Mouse (Mus musculus) macrophage (primary cell): ENCODE data around the gene Vmn1r36. TPM values are rescaled to one million over a fixed set of nuclear protein-coding genes. Genes with fewer than 3 reads are reported as not detected.
"Not testable (repeated sequence)": the region's sequence is repeated elsewhere in the genome, so short reads cannot be mapped to it uniquely, and the experiment has no call there.

ENCODE experiments used
- H3K27ac ChIP-seq: fragments of 350-480 bp; formaldehyde crosslinking; 2 replicates; pipeline ENCODE4 v1.9.0; 2021
- H3K36me3 ChIP-seq: fragments of 350-480 bp; formaldehyde crosslinking; 2 replicates; pipeline ENCODE4 v1.9.0; 2021; ENCODE audit errors: inconsistent target
- H3K4me3 ChIP-seq: fragments of 350-480 bp; formaldehyde crosslinking; 2 replicates; pipeline ENCODE4 v1.9.0; 2021; ENCODE audit errors: inconsistent target
- H3K79me2 ChIP-seq: fragments of 350-480 bp; formaldehyde crosslinking; 2 replicates; pipeline ENCODE4 v1.9.0; 2021; ENCODE audit errors: inconsistent target
- WGBS: methylation state at CpG from one replicate; pipeline ENCODE4 v1.1.7; 2026; ENCODE audit warnings: inconsistent platforms; ENCODE audit not compliant: missing documents; 5-methylcytosine and 5-hydroxymethylcytosine counted together
- polyA plus RNA-seq: library from polyadenylated mRNA; stranded (reverse); fragments of 250-400 nt; gene quantifications from 3 replicates; pipeline ENCODE4 v1.2.4, GENCODE M21; 2018; ENCODE audit warnings: inconsistent platforms
- total RNA-seq, 78 experiments: library from RNA; depleted of rRNA; stranded (reverse); fragments of 250-400 nt; gene quantifications; 1 replicate in 9 of 78; 2 replicates in 24 of 78; 3 replicates in 43 of 78; 4 replicates in 2 of 78; pipeline ENCODE4 v1.2.4; 2018; ENCODE audit warnings: inconsistent platforms in 56 of 78

The Vmn1r36 gene
- total RNA-seq (2018; cell fraction: chromatin; rRNA removed), result not detected
- not detected for total RNA-seq (2018; cell fraction: cytosol; rRNA removed)
- total RNA-seq (2018; cell fraction: nucleus; rRNA removed), result not detected
- not detected in 3 replicates for polyA plus RNA-seq

GRCm38 (mm10) chr6:66719068-66719467 is at the start of gene Vmn1r36:
TSS of gene Vmn1r36 (minus strand) at chr6:66719168.
- H3K36me3 ChIP-seq, H3K27ac ChIP-seq, H3K4me3 ChIP-seq, H3K79me2 ChIP-seq: not testable (repeated sequence)
- WGBS, result 63% methylated on average over 2 of the region's 2 CpGs

GRCm38 (mm10) chr6:66729082-66729481 is 10.1 kb upstream of the Vmn1r36 start, which contains the start of gene Vmn1r37:
TSS of gene Vmn1r37 (plus strand) at chr6:66729382.
- H3K4me3 ChIP-seq, H3K27ac ChIP-seq, H3K36me3 ChIP-seq, H3K79me2 ChIP-seq: not testable (repeated sequence)

DNA sequence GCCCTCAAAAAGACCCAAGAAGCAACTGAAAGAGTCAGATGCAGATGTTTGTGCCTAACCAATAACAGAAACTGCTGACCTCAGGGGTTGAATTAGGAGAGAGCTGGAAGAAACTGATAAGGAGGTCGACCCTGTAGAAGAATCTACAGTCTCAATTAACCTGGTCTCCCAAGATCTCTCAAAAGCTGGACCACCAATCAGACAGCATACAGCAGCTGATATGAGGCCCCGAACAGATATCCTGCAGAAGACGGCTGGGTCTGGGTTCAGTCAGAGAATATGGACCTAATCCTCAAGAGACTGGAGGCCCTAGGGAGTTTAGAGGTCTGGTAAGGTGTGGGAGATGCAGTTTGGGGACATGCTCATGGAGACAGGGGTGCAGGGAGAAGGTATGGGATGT is 5.1 kb downstream of the Vmn1r36 start:
- H3K36me3 ChIP-seq, result no peaks in the 10 kb centered on the region
- WGBS, result 83% methylated on average over 3 of the region's 3 CpGs

DNA sequence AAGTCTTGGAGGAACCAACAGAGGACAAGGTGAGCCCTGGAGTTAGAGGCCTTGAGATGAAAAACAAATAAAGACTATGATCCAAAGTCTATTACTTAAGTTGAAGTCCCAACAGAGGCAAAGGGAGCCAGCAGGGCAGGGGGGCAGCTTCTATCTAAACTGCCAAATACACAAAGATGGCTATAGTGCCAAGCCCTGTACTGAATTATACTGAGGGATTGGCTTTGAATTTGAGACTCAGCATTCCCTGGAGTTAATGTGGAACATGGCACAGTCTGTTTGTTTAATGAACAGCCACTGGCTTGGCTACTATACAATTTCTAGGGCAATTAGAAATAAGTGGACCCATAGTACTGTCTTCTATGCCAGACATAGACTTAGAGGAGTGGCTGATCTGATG is 10.1 kb downstream of the Vmn1r36 start:
- no peaks in the 10 kb centered on the region for H3K79me2 ChIP-seq

More for the DNA sequence above, 5.1 kb downstream of the Vmn1r36 start:
- no peak overlapping the region for H3K4me3 ChIP-seq
- no peak overlapping the region for H3K27ac ChIP-seq
- H3K79me2 ChIP-seq, result no peaks in the 10 kb centered on the region

GRCm38 (mm10) chr6:66685806-66686205 is 33.2 kb downstream of the Vmn1r36 start, which contains the start of gene Vmn1r35:
TSS of gene Vmn1r35 (minus strand) at chr6:66685906.
- H3K4me3 ChIP-seq, result no peak within 1 kb of the TSS
- 81% methylated on average over 3 of the region's 3 CpGs for whole genome bisulfite sequencing
- no peak within 1 kb of the TSS for H3K27ac ChIP-seq
- no peaks in the 10 kb centered on the region for H3K36me3 ChIP-seq
- H3K79me2 ChIP-seq, result no peaks in the 10 kb centered on the region

More for the DNA sequence above, 10.1 kb downstream of the Vmn1r36 start:
- no peak overlapping the region for H3K4me3 ChIP-seq
- no peaks in the 10 kb centered on the region for H3K36me3 ChIP-seq
- H3K27ac ChIP-seq, result no peak overlapping the region

Other genes starting within 250 kb of the Vmn1r36 start
- 8.4 to 27.7 TPM (median 26.6 TPM) in 3 replicates for gene Mad2l1, start 183.8 kb downstream of the Vmn1r36 start, polyA plus RNA-seq
- gene Vmn1r32, start 159.1 kb downstream of the Vmn1r36 start, polyA plus RNA-seq, result not detected in 3 replicates
- not detected in 3 replicates for gene Vmn1r33, start 100.9 kb downstream of the Vmn1r36 start, polyA plus RNA-seq
- not detected in 3 replicates for gene Vmn1r34, start 75.3 kb downstream of the Vmn1r36 start, polyA plus RNA-seq
- not detected in 3 replicates for gene Vmn1r35, start 33.3 kb downstream of the Vmn1r36 start, polyA plus RNA-seq
- not detected in 3 replicates for gene Vmn1r37, start 10.2 kb upstream of the Vmn1r36 start, polyA plus RNA-seq
- not detected in 3 replicates for gene Vmn1r38, start 63.5 kb upstream of the Vmn1r36 start, polyA plus RNA-seq
- not detected in 3 replicates for gene Vmn1r39, start 91.4 kb upstream of the Vmn1r36 start, polyA plus RNA-seq
- gene Gng12, start 177.2 kb upstream of the Vmn1r36 start, polyA plus RNA-seq, result 152 to 166 TPM (median 166 TPM) in 3 replicates